Mouse (Mus musculus) heart, embryonic 11.5 days (tissue): Measurements from ENCODE around the gene Hoxa9. TPM values are rescaled to one million over a fixed set of nuclear protein-coding genes. Genes with fewer than 3 reads are reported as not detected.

Experiments
- ATAC-seq: fragments of 200-750 bp; cut with Nextera tagmentation; replicated peaks from 2 replicates; pipeline ENCODE4 v1.8.0; 2017; ENCODE audit warnings: moderate library complexity; ENCODE audit not compliant: insufficient number of reproducible peaks, low FRiP score, low TSS enrichment
- H3K27ac ChIP-seq: fragments of 300-500 bp; sonication (generic); 2 replicates; pipeline ENCODE4 v1.5.1; 2014; ENCODE audit warnings: mild to moderate bottlenecking, low read depth, low read length
- H3K27me3 ChIP-seq: fragments of 300-500 bp; sonication (generic); 2 replicates; pipeline ENCODE4 v1.6.1; 2014; ENCODE audit warnings: mild to moderate bottlenecking, low read length, mixed read lengths; ENCODE audit not compliant: control insufficient read depth, insufficient read depth
- H3K36me3 ChIP-seq: fragments of 300-500 bp; sonication (generic); 2 replicates; pipeline ENCODE4 v1.6.1; 2014; ENCODE audit warnings: mild to moderate bottlenecking, low read length, moderate library complexity, mixed read lengths; ENCODE audit not compliant: control insufficient read depth, insufficient read depth
- H3K4me1 ChIP-seq: fragments of 300-500 bp; sonication (generic); 2 replicates; pipeline ENCODE4 v1.6.1; 2014; ENCODE audit warnings: low read length; ENCODE audit not compliant: control insufficient read depth, insufficient read depth
- H3K4me2 ChIP-seq: fragments of 300-500 bp; sonication (generic); 2 replicates; pipeline ENCODE4 v1.6.1; 2014; ENCODE audit warnings: mild to moderate bottlenecking, moderate library complexity
- H3K4me3 ChIP-seq: fragments of 300-500 bp; sonication (generic); 2 replicates; pipeline ENCODE4 v1.5.1; 2014; ENCODE audit warnings: low read depth, low read length
- H3K9ac ChIP-seq: fragments of 300-500 bp; sonication (generic); 2 replicates; pipeline ENCODE4 v1.6.1; 2014; ENCODE audit warnings: mild to moderate bottlenecking, low read depth, low read length, moderate library complexity
- H3K9me3 ChIP-seq: fragments of 300-500 bp; sonication (generic); replicated peaks from 2 replicates; pipeline ENCODE4 v1.6.1; 2016; ENCODE audit warnings: low read length; ENCODE audit not compliant: control insufficient read depth
- WGBS: fragments of 180-500 bp; shearing (Covaris S2); extraction: QIAGEN DNeasy Blood & Tissue Kit; methylation state at CpG from one replicate; pipeline ENCODE4 v1.1.7; 2014; ENCODE audit not compliant: insufficient replicate concordance; 5-methylcytosine and 5-hydroxymethylcytosine counted together
- polyA plus RNA-seq: library from polyadenylated mRNA; unstranded; fragments of >200 nt; fragmentation: Nextera tagmentation; extraction: Ambion mirVana; gene quantifications from 2 replicates; pipeline ENCODE4 v1.2.1, GENCODE M21; 2014

Hoxa9 gene
- polyA plus RNA-seq = 0.13 and 0.29 TPM in 2 replicates

- H3K4me2 ChIP-seq = no peak within 1 kb of the TSS
- no peaks in the 10 kb centered on the region for H3K9me3 ChIP-seq
- peak; percentile 26; the same call in 1 of the 2 replicates for ATAC-seq
- H3K27ac ChIP-seq = no peak within 1 kb of the TSS
- peaks cover 7% of the 10 kb centered on the region; the same call in 1 of the 2 replicates for H3K4me1 ChIP-seq
- no peak within 1 kb of the TSS for H3K4me3 ChIP-seq
- 1% methylated on average over 26 of the region's 36 CpGs for WGBS
- no peak within 1 kb of the TSS for H3K9ac ChIP-seq
- H3K27me3 ChIP-seq = peaks cover 95% of the 10 kb centered on the region
- H3K36me3 ChIP-seq = no peaks in the 10 kb centered on the region
Measured at GRCm38 (mm10) chr6:52230516-52231165, at the start of gene Hoxa9. Gene Hoxa9, minus strand, starts transcription at chr6:52231089.

- Histone ChIP-seq H3K4me2 (no peak overlapping the region), H3K27ac (no peak overlapping the region), H3K4me1 (peaks cover 7% of the 10 kb centered on the region), H3K9ac (no peak overlapping the region), H3K4me3 (no peak overlapping the region), H3K36me3 (no peaks in the 10 kb centered on the region), H3K9me3 (no peaks in the 10 kb centered on the region), H3K27me3 (peaks cover 58% of the 10 kb centered on the region)
- no peak for ATAC-seq
- WGBS = 4% methylated on average over 5 of the region's 5 CpGs
Measured at GRCm38 (mm10) chr6:52276920-52277319, 46.0 kb upstream of the Hoxa9 start.

DNA sequence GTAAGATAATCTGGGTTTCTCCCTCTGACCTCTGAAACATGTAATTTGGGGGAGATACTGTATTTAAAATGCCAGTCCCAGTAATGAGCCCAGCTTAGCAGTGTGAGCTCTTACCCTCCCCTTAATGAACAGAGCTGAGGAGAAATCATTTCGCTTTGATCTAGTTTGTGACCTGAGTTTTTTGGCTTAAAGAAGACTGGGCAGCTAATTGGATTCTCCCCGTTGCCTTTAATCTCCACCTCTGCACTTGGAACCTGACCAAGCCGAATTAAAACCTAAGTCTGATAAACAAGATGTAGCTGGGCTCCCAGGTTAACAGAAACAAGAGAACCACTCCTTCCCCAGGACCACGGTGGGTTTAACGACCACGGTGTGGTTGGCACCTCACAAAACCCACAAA is 45.5 kb upstream of the Hoxa9 start:
- Histone ChIP-seq H3K4me3 (no peak overlapping the region), H3K4me1 (peaks cover 7% of the 10 kb centered on the region), H3K27ac (no peak overlapping the region), H3K36me3 (no peaks in the 10 kb centered on the region), H3K9me3 (no peaks in the 10 kb centered on the region), H3K4me2 (no peak overlapping the region), H3K27me3 (peaks cover 62% of the 10 kb centered on the region), H3K9ac (no peak overlapping the region)
- WGBS = 5% methylated on average over 6 of the region's 6 CpGs
- no peak for ATAC-seq

- no peak overlapping the region for H3K4me3 ChIP-seq
- H3K4me1 ChIP-seq = peaks cover 7% of the 10 kb centered on the region
- no peaks in the 10 kb centered on the region for H3K9me3 ChIP-seq
- no peaks in the 10 kb centered on the region for H3K36me3 ChIP-seq
- no peak overlapping the region for H3K4me2 ChIP-seq
- H3K27ac ChIP-seq = no peak overlapping the region
- H3K27me3 ChIP-seq = peaks cover 69% of the 10 kb centered on the region
- ATAC-seq = no peak
- 8% methylated on average over 8 of the region's 8 CpGs for WGBS
- no peak overlapping the region for H3K9ac ChIP-seq
Measured at GRCm38 (mm10) chr6:52275563-52276280, 44.8 kb upstream of the Hoxa9 start.

DNA sequence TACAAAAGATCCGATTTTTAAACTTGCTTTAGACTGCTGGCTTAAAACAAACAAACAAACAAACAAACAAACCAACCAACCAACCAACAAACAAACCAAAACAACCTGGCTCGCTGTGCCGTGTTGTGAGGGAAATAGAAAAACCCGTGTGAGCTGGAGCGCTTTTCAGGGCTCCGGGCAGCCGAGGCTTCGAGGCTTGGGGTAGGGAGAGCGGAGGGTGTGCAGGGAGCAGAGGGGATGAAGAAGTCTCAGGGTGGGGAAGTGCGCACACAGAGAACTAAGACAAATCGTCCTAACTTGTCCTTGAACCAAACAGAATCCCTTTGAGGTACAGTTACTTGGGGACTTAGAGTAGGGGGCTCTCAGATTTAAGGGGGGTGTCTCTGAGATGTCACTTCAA is 43.7 kb upstream of the Hoxa9 start:
- H3K4me2 ChIP-seq = no peak overlapping the region
- H3K27ac ChIP-seq = no peak overlapping the region
- H3K4me1 ChIP-seq = peaks cover 7% of the 10 kb centered on the region
- peaks cover 80% of the 10 kb centered on the region for H3K27me3 ChIP-seq
- H3K9ac ChIP-seq = no peak overlapping the region
- 5% methylated on average over 11 of the region's 11 CpGs for WGBS
- no peaks in the 10 kb centered on the region for H3K9me3 ChIP-seq
- ATAC-seq = no peak
- no peaks in the 10 kb centered on the region for H3K36me3 ChIP-seq
- no peak overlapping the region for H3K4me3 ChIP-seq

- Histone ChIP-seq H3K4me2 (peak overlapping the region; percentile 49), H3K9me3 (no peaks in the 10 kb centered on the region), H3K9ac (no peak overlapping the region), H3K27me3 (peaks cover 89% of the 10 kb centered on the region), H3K4me3 (peak overlapping the region; percentile 11; the same call in 1 of the 2 replicates), H3K4me1 (peaks cover 7% of the 10 kb centered on the region), H3K36me3 (no peaks in the 10 kb centered on the region), H3K27ac (no peak overlapping the region)
- ATAC-seq = 0 out of 2 replicates have a peak, but pooled peaks have one; percentile 10
- WGBS = 1% methylated on average over 22 of the region's 22 CpGs
Measured at GRCm38 (mm10) chr6:52273656-52274280, 42.9 kb upstream of the Hoxa9 start.

DNA sequence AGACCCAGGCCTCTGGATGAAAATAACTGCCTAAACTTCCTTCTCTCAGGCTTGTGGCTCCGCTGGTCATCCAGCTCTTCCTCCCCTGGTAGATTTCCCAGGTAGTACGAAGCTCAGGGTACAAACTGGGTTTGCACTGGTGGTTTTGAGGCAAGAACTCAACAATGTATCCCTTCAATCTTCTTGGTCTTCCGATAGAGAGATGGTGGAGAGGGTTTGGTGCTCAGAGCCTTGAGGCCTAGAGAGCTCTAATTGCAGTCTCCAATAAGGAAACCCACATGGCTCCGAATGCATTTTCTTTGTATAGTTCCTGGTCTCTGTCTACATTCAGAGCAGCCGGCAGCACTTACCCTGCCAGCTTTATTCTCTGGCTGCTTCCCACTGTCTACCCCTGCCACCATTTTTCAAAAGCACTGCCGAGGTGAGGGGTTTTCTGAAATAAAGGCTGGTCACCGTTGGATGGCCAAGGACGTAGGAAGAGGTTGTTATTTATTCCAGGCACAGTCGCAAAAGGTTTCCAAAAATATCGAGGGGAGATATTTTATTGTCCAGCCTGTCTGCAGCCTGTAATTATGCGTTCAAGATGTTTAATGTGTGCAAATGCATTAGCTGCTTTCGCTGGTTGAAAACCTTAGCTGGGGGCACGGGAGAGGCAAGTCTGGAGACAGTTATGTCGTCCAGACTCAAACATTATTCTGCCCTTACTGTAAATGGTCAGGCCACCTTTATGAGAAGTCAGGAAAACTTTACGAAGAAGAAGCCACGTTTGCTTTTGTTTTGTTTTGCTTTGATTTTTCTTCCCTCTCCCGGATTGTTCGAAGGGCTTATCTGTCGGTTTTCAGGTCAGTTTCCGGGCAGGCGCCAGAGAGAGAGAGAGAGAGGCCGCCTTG is 42.1 kb upstream of the Hoxa9 start:
- no peak for ATAC-seq
- no peaks in the 10 kb centered on the region for H3K36me3 ChIP-seq
- H3K4me3 ChIP-seq = peak overlapping the region; percentile 11; the same call in 1 of the 2 replicates
- no peaks in the 10 kb centered on the region for H3K9me3 ChIP-seq
- no peak overlapping the region for H3K9ac ChIP-seq
- H3K27ac ChIP-seq = no peak overlapping the region
- H3K27me3 ChIP-seq = peaks cover 95% of the 10 kb centered on the region
- H3K4me2 ChIP-seq = peak overlapping the region; percentile 49
- WGBS = 9% methylated on average over 22 of the region's 22 CpGs
- peaks cover 7% of the 10 kb centered on the region for H3K4me1 ChIP-seq
